Mouse (Mus musculus) heart, postnatal 0 days (tissue): ENCODE data around the gene Sacm1l.

Experiments
- CTCF ChIP-seq: IDR thresholded peaks from 2 replicates; pipeline ENCODE4 v1.5.1; 2016; ENCODE audit warnings: antibody characterized with exemption, control low read depth, low read depth
- EP300 ChIP-seq: IDR thresholded peaks from 2 replicates; pipeline ENCODE4 v1.6.1; 2016; ENCODE audit warnings: antibody characterized with exemption, low read depth

DNA sequence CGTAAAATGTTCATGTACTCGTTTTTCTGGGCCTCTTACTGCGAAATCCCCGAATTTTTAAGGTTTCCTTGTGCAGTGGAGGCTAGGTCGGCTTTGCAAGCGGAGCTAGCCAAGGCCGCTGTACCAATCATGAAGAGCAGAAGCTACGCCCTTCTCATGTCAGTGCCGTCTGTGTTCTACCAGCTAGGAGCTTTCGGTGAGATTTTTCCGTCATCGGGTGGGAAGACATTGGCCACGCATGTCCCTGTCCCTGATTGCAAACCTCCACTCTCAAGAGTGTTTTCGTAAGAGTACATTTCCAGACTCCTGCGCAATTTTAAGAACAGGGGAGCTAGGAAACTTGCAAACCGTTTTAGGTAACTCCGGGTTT, 648 bp upstream of the Sacm1l start:
- TF ChIP-seq CTCF, result no peak
- no peak for TF ChIP-seq EP300
